Mouse (Mus musculus) myocyte (in vitro differentiated cells): ENCODE measurements around the gene Spsb2.
A peak's percentile ranks its signal among the peaks of the same experiment; 100 is the strongest.

Source experiments
- CEBPB ChIP-seq: IDR thresholded peaks from 2 replicates; pipeline ENCODE4 v1.6.1; 2011; ENCODE audit warnings: mild to moderate bottlenecking, moderate library complexity; ENCODE audit not compliant: poor library complexity, insufficient read depth, severe bottlenecking
- E2F4 ChIP-seq: IDR thresholded peaks from one replicate; pipeline ENCODE4 v1.6.1; 2011; ENCODE audit warnings: mild to moderate bottlenecking, control low read depth, moderate library complexity; ENCODE audit not compliant: insufficient read depth
- MAX ChIP-seq: IDR thresholded peaks from one replicate; pipeline ENCODE4 v1.6.1; 2011; ENCODE audit warnings: low read depth, mild to moderate bottlenecking, control low read depth
- MYOG ChIP-seq, 3 experiments: IDR thresholded peaks; one replicate each; pipeline ENCODE4 v1.6.1; 2011; ENCODE audit warnings: control low read depth in 2 of 3, low read depth in 2 of 3, mild to moderate bottlenecking in 2 of 3; ENCODE audit not compliant: insufficient read length in 2 of 3, control insufficient read depth in 1 of 3, insufficient read depth in 1 of 3
- POLR2A ChIP-seq: IDR thresholded peaks from one replicate; pipeline ENCODE4 v1.6.1; 2011; ENCODE audit warnings: low read depth, mild to moderate bottlenecking, control low read depth, moderate library complexity; ENCODE audit not compliant: insufficient read length
- POLR2AphosphoS2 ChIP-seq: IDR thresholded peaks from one replicate; pipeline ENCODE4 v1.6.1; 2011; ENCODE audit warnings: low read depth, control low read depth; ENCODE audit not compliant: insufficient read length
- TCF12 ChIP-seq: IDR thresholded peaks from one replicate; pipeline ENCODE4 v1.6.1; 2011; ENCODE audit warnings: mild to moderate bottlenecking, control low read depth; ENCODE audit not compliant: poor library complexity, insufficient read depth, severe bottlenecking
- USF1 ChIP-seq: IDR thresholded peaks from one replicate; pipeline ENCODE4 v1.6.1; 2011; ENCODE audit warnings: low read depth, mild to moderate bottlenecking, control low read depth, moderate library complexity

DNA sequence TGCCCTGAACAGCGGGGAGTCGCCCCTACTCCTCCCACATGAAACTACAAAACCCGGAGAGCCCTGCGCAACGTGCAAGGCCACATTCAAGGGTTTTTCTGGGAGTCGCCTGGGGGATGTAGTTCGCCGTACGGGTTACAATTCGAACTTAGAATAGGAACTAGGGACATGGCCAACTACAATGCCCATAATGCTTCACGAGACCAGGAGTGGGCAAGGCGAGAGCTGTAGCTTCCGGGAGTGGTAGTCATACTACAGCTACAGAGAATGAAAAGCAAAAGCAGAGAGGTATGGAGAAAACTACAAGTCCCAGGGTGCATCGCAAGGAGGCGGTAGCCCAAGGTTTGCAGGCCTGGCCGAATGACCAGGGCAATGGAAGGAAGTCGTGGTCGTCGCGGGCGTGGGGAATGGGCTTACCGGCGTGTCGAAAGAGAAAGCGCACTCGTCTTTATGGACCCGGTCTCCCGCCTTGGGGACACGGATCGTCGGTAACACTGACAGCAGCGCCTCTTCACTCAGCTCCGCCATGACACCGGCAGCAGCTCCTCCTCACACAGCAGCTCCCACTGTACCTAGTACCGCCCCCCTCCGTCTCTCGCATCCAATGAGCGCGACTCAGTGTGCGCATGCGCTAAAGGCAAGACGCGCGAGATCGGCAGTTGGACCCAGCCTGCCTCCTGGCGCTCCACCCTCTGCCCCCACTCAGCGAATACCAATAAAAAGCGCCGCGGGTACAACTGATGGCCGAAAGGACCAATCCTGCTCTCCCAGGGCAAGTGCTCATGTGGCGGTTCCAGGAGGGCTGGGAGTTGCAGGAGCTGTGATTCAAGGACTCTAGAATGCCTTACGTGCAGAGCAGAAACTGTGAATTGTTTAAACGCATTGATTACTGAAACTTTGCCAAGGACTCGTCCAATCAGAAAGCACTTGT, 20.7 kb downstream of the Spsb2 start, which contains the start of the genes Usp5 and Cdca3:
- TF ChIP-seq E2F4 (no peak), CEBPB (no peak), POLR2A (peak; percentile 83), TCF12 (no peak), POLR2AphosphoS2 (peak; percentile 51), MAX (no peak), MYOG (IDR thresholded peaks at IDR 0.05; ENCODE audit: control insufficient read depth in 1 of 3, insufficient read depth in 1 of 3, insufficient read length in 2 of 3, low read depth in 2 of 3) (peak in 1 of 3 experiments; percentile 2), USF1 (peak; percentile 41)
